Mouse (Mus musculus) small intestine, adult 2 months (tissue): ENCODE measurements around the gene Ankrd65.
A peak's percentile ranks its signal among the peaks of the same experiment; 100 is the strongest.

ENCODE experiments used
- CTCF ChIP-seq: fragments of 200-500 bp; IDR thresholded peaks from 2 replicates; pipeline ENCODE4 v1.5.1; 2012; ENCODE audit warnings: low read depth, mild to moderate bottlenecking, control low read depth, inconsistent platforms, low read length, moderate library complexity, mixed read lengths; ENCODE audit not compliant: insufficient replicate concordance, insufficient read length; ENCODE audit errors: extremely low read depth
- POLR2A ChIP-seq: fragments of 200-500 bp; IDR thresholded peaks from 2 replicates; pipeline ENCODE4 v1.6.1; 2012; ENCODE audit warnings: low read depth, mild to moderate bottlenecking, control low read depth, inconsistent platforms, low read length, moderate library complexity

GRCm38 (mm10) chr4:155774280-155774754, 15.9 kb upstream of the Ankrd65 start, which contains the start of gene Vwa1:
- TF ChIP-seq CTCF, result no peak
- peak; percentile 76 for TF ChIP-seq POLR2A
